Mouse (Mus musculus): ENCODE measurements around the gene Btbd2. TPM values are rescaled to one million over a fixed set of nuclear protein-coding genes. Genes with fewer than 3 reads are reported as not detected.
A peak's percentile ranks its signal among the peaks of the same experiment; 100 is the strongest.

Btbd2 gene
- 10 to 100 TPM; 84.4 to 90.6 TPM for total RNA-seq (2021)
- long read RNA-seq, transcript Btbd2-202 (9 exons, 2,449 nt) = major isoform, 72 of 121 reads
- long read RNA-seq, partial matches to known transcripts = 1 of 121 reads
- long read RNA-seq, other reads (novel, unspliced or antisense) = 47 of 121 reads

- no peak for DNase-seq (ENCODE audit: low spot score in 2 of 2)
Observed at GRCm38 (mm10) chr10:80656863-80657623, at the start of gene Btbd2. Btbd2 (minus strand) TSS chr10:80657071.

- DNase-seq (ENCODE audit: low spot score in 2 of 2) = no peak
Observed at GRCm38 (mm10) chr10:80705479-80705878, 48.6 kb upstream of the Btbd2 start.

- no peak for DNase-seq (ENCODE audit: low spot score in 2 of 2)
Observed at GRCm38 (mm10) chr10:80705033-80705432, 48.2 kb upstream of the Btbd2 start.

- no peak for DNase-seq (ENCODE audit: low spot score in 2 of 2)
Observed at GRCm38 (mm10) chr10:80704418-80704817, 47.5 kb upstream of the Btbd2 start.

- DNase-seq (ENCODE audit: low spot score in 2 of 2) = no peak
Observed at GRCm38 (mm10) chr10:80703643-80704042, 46.8 kb upstream of the Btbd2 start.

- peak; percentile 92 to 94 for DNase-seq (ENCODE audit: low spot score in 2 of 2)
Observed at GRCm38 (mm10) chr10:80702536-80703390, 45.9 kb upstream of the Btbd2 start.

- DNase-seq (ENCODE audit: low spot score in 2 of 2) = peak; percentile 98
Observed at GRCm38 (mm10) chr10:80701721-80702535, 45.1 kb upstream of the Btbd2 start, which contains the start of the genes Mob3a and Izumo4. Mob3a (minus strand) TSS chr10:80701977. Izumo4 (plus strand) TSS chr10:80702184.

GRCm38 (mm10) chr10:80700732-80701131, 43.9 kb upstream of the Btbd2 start:
- DNase-seq (ENCODE audit: low spot score in 2 of 2) = no peak

- no peak for DNase-seq (ENCODE audit: low spot score in 2 of 2)
Observed at GRCm38 (mm10) chr10:80700038-80700504, 43.2 kb upstream of the Btbd2 start.

- no peak for DNase-seq (ENCODE audit: low spot score in 2 of 2)
Observed at GRCm38 (mm10) chr10:80698605-80699004, 41.7 kb upstream of the Btbd2 start.

GRCm38 (mm10) chr10:80697812-80698211, 40.9 kb upstream of the Btbd2 start:
- no peak for DNase-seq (ENCODE audit: low spot score in 2 of 2)

- DNase-seq (ENCODE audit: low spot score in 2 of 2) = no peak
Observed at GRCm38 (mm10) chr10:80697393-80697787, 40.5 kb upstream of the Btbd2 start.

GRCm38 (mm10) chr10:80696502-80697392, 39.9 kb upstream of the Btbd2 start:
- no peak for DNase-seq (ENCODE audit: low spot score in 2 of 2)

GRCm38 (mm10) chr10:80695801-80696501, 39.1 kb upstream of the Btbd2 start:
- DNase-seq (ENCODE audit: low spot score in 2 of 2) = no peak

GRCm38 (mm10) chr10:80695186-80695585, 38.3 kb upstream of the Btbd2 start:
- DNase-seq (ENCODE audit: low spot score in 2 of 2) = no peak

GRCm38 (mm10) chr10:80694159-80694938, 37.5 kb upstream of the Btbd2 start:
- no peak for DNase-seq (ENCODE audit: low spot score in 2 of 2)

GRCm38 (mm10) chr10:80693401-80694045, 36.7 kb upstream of the Btbd2 start:
- no peak for DNase-seq (ENCODE audit: low spot score in 2 of 2)

All from layer of hippocampus, postnatal 10 days (tissue).